Mouse (Mus musculus): ENCODE measurements around the gene Ip6k2.
A peak's percentile ranks its signal among the peaks of the same experiment; 100 is the strongest.

The Ip6k2 gene

DNA sequence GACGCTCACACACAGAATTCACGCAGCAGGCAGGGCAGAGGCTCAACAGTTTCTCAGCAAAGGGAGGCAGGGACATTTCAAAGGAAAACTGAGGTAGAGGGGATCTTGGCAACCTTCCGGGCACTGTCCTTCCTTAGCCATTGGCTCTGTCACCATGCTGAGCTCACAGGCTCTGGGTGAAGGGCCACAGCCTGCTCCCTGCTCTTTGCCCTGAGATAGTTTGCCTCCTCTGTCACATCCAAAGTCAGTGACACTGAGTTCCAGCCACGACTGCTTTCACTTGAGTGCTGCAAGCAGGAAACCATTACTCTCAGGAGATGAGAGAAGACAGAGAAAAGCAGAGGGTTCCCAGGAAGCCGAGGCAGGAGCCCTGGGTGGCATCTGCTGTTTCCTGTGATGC lies 36.5 kb downstream of the Ip6k2 start:
- DNase-seq (ENCODE audit: low read depth, low spot score): no peak

DNA sequence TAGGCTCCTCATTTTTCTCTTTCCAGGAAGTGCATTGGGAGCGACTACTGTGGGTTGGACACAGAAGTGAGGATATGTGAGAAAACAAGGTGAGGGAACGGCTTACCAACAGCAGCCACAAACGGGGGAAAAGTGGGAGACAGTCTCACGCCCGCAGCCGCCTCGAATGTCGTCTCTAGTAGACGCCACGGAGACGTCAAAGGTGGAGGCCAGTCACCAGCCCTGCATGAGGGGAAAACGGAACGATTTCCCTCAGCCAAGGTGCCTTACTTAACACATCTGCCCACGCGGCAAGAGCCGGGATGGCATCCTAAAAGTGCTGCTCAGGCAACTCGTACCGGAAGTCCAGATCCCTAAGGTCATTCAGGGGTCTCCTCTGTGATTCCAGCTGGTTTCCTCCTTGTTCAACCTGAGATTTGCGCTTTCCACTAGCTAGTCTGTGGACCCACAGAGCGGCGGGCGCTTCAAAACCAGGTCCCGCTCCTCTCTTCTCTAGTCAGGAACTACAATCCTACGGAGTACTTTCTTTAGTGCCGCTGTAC lies 40.6 kb downstream of the Ip6k2 start:
- no peak for DNase-seq (ENCODE audit: low read depth, low spot score)

DNA sequence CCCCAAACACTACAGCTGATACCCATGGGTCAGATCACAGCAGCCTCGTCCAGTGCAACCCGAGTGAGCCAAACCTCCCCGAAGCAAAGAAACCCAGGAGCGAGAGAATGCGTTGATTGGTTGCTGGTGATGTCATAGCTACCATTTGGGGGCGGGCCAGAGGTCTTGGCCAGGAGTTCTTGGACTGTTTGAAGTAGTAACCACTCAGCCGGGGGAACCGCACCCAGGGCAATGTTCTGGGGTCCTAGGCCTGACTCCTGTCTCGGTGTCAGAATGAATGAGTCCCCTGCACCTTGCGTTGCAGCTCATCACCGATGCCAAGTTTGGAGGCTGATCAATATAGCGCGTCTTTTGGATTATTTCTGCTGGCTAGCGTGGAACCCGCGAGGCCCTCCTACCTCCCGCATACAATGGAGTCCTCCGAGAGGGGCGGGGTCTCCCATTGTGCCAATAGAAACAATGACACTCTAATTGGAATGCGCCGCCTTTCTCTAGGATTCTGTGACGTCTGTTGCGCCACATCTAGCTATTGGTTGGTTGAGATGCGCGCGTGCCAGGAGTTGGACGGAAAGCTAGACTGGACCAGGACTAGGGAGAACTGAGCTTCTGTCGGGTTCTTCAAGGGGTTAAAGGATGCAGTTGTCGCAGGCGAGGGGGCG lies 41.3 kb downstream of the Ip6k2 start:
- DNase-seq (ENCODE audit: low read depth, low spot score): no peak

DNA sequence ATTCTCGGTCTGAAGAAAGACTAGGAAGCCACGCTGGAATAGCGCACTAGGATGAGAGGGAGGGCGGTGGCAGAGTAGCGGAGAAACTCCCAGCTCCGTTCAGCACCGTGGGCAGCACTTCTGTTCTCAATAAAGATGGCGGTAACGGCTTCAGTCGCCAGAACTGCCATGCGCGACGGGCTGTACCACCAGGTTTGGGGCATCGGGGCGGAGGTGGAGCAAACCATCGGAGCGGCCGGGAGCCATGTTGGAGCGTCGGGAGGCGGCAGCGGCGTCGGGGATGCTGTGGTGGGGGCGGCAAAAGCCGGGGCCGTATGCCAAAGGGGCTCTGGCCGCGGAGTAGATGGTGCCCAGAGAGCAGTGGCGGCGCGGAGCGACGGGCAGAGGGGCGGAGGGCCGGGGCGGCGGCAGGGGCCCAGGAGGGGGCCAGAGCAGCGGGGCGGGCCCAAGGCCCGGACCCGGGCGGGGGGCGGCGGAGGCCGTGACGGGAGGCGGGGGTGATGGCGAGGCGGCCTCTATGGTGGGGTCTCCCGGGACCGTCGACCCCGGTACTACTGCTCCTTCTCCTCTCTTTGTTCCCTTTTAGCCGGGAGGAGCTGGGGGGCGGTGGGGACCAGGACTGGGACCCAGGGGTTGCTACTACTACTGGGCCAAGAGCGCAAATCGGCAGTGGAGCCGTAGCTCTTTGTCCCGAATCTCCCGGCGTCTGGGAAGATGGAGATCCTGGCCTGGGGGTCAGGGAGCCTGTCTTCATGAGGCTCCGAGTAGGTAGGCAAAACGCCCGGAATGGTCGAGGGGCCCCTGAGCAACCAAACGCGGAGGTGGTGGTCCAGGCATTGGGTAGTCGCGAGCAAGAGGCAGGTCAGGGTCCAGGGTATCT lies 42.5 kb downstream of the Ip6k2 start, which contains the start of gene Celsr3:
Celsr3 (plus strand) TSS at position 501 of the 880 bp plus-strand sequence.
- DNase-seq (ENCODE audit: low read depth, low spot score): peak; percentile 19

DNA sequence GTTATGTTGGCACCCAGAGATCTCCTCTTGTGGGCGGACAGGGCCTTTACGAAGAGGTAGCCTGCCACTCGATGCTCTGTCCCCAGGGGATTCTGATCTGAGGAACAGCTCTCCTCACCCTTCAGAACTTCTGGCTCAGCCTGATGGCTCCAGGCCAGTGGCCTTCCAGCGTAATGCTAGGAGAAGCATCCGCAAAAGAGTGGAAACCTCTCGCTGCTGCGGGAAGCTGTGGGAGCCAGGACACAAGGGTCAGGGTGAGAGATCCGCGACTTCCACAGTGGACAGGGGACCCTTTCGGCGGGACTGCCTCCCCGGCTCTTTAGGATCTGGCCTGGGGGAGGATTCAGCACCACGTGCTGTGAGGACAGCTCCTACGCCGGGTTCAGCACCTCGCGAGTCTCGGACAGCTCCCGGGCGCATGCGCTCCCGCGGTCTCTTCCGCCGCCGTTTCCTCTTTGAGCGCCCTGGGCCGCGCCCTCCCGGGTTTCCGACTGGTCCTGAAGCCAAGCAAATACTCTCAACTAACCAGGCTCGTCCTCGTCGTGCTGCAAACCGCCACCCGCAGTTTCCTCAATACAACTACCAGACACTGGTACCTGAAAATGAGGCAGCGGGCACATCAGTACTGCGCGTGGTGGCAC lies 43.2 kb downstream of the Ip6k2 start:
- DNase-seq (ENCODE audit: low read depth, low spot score): peak; percentile 76

DNA sequence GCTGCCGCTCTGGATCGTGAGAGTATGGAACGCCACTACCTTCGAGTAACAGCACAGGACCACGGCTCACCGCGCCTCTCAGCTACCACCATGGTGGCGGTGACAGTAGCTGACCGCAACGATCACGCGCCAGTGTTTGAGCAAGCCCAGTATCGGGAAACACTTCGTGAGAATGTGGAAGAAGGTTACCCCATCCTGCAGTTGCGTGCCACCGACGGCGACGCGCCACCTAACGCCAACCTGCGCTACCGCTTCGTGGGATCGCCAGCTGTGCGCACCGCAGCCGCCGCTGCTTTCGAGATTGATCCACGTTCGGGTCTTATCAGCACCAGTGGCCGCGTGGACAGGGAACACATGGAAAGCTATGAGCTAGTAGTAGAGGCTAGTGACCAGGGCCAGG lies 43.9 kb downstream of the Ip6k2 start:
- no peak for DNase-seq (ENCODE audit: low read depth, low spot score)

DNA sequence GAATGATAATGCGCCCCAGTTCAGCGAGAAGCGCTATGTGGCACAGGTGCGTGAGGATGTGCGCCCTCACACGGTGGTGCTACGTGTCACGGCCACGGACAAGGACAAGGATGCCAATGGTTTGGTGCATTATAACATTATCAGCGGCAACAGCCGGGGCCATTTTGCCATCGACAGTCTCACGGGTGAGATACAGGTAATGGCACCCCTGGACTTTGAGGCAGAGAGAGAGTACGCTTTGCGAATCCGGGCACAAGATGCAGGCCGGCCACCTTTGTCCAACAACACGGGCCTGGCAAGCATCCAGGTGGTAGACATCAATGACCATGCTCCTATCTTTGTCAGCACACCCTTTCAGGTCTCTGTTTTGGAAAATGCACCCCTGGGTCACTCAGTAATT lies 44.3 kb downstream of the Ip6k2 start:
- DNase-seq (ENCODE audit: low read depth, low spot score): no peak

DNA sequence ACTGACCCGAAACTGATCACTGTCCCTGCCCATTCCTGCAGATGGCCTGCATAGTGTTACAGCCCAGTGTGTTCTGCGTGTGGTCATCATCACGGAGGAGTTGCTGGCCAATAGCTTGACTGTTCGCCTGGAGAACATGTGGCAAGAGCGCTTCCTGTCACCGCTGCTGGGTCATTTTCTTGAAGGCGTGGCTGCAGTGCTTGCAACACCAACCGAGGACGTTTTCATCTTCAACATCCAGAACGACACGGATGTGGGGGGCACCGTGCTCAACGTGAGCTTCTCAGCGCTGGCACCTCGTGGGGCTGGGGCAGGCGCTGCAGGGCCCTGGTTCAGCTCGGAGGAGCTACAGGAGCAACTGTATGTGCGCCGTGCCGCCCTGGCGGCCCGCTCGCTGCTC lies 48.0 kb downstream of the Ip6k2 start:
- DNase-seq (ENCODE audit: low read depth, low spot score): peak; percentile 39

DNA sequence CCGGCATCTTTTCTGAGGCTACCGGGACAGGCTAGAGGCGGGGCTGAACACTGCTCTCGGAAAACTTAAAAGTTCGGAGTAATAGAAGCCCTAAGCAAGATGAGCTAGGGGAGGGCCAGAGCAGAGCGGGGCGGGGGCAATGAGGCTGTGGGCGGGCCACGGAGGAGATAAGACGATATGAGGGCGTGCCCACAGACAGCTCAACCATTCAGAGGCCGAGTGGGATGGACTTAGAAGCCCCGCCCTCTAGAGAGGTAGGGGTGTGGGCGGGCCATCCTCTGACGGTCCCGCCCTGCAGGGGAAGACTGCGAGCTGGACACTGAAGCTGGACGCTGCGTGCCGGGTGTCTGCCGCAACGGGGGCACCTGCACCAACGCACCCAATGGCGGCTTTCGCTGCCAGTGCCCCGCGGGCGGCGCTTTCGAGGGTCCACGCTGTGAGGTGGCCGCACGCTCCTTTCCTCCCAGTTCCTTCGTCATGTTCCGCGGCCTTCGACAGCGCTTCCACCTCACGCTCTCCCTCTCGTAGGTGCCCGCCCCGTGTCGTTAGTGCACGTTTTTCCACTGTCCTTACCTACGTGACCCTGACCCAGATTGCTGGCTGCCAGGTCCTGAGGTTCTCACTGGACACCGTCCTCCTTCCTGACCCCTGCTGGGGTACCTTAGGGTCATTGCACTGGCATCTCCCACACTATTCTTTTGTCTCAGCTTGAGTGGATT lies 49.0 kb downstream of the Ip6k2 start:
- DNase-seq (ENCODE audit: low read depth, low spot score): peak; percentile 89

DNA sequence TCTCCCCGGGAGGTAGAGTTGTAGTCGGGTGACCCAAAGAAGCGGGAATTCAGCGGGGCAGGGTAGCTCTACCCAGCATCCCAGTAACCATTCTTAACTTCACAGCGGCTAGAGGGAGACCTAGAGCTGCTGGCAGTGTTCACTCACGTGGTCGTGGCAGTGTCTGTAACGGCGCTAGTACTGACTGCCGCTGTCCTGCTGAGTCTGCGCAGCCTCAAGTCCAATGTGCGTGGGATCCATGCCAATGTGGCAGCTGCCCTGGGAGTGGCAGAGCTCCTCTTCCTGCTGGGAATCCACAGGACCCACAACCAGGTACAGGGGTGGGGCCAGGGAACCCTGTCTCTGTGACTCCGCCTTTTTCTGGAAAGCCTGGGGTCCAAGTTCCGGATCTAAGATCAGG lies 59.4 kb downstream of the Ip6k2 start:
- DNase-seq (ENCODE audit: low read depth, low spot score): no peak

DNA sequence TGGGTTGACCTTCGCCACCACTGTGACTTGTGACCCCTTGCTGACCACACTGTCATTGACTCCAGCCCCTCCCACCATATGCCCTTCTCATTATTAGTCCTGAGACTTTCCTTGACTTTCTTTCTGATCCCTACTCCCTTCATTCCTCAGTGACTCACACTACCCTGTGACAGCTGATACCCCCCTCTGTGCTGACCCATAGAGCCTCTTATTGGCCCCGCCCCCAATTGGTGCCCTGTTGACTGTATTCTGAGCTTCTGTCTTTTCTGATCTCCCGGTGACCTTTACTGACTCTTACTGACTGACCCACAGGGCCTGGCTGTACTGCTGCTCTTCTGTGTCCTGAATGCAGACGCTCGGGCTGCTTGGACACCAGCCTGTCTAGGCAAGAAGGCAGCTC lies 61.8 kb downstream of the Ip6k2 start:
- no peak for DNase-seq (ENCODE audit: low read depth, low spot score)

DNA sequence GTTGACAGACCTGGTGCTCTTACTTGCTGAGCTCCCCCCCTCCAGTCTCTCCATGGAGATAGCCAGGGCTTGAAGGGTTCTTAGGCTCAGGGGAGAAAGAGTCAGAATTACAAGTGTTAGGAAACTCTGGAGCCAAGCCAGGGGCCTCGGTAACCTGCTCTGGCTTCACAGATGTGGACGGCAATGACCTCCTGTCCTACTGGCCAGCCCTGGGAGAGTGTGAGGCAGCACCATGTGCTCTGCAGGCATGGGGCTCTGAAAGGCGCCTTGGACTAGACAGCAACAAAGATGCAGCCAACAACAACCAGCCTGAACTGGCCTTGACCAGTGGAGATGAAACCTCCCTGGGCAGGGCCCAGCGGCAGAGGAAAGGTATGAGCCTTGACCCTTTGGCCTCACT lies 63.8 kb downstream of the Ip6k2 start:
- no peak for DNase-seq (ENCODE audit: low read depth, low spot score)

DNA sequence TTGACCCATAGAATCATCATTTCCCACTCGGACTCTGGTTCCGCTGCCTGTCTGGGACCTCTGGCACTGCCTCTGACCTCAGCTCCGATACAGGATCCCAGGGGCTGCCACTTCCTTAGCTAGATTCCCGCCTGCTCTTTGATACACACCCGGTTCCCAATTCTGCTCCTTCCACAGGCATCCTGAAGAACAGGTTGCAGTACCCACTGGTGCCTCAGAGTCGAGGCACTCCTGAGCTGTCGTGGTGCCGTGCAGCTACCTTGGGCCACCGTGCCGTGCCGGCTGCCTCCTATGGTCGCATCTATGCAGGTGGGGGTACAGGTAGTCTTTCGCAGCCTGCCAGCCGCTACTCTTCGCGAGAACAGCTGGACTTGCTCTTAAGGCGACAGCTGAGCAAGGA lies 64.8 kb downstream of the Ip6k2 start:
- no peak for DNase-seq (ENCODE audit: low read depth, low spot score)

DNA sequence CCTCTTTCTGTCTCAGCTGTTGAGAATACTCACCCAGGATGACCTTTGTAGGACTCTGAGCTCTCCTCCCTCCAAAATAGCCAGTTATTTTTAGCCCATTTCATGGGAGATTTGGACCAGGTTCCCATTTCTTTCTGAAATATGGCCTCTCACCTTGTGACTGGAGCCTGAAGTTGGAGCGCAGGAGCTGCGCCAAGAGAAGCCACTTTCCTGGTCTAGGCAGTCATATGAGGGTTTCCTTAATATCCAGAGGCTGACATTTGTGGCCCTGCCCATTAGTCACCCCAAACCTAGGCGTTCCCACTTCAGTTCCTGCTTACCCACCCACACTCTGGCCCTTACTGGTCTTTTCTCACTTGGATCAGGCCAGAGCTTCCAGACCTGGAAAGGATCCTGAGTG lies 69.4 kb downstream of the Ip6k2 start, which contains the start of gene Slc26a6:
Slc26a6 (plus strand) TSS at position 308 of the 400 bp plus-strand sequence.
- DNase-seq (ENCODE audit: low read depth, low spot score): no peak

DNA sequence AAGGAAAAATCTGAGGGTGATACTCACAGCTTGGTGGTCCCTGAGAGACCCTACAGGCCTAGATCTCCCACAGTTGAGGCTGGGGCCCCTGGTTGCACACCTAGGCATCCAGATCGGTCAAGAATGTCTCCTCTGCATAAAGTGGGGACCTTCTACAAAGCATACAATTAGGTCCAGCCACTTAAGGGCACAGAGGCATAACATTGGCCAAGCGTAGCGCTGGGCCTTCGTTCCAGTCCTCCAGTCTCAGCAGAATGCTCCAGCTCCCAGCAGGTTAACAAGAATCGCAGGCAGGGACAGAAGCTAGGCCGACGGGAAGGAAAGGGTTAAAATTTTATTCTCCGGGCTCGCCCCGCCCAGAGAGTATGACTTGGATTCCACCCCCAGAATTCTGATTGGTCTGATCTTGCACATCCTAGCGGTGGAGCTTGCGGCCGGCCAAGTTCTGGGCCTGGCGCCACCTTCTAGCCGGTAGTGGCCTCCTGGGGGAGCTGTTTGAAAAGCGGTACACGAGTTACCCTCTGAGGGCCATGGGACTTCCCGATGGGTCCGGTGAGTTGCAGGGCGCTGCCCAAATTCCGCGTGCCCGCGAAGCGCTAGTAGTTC lies 70.1 kb downstream of the Ip6k2 start:
- peak; percentile 94 for DNase-seq (ENCODE audit: low read depth, low spot score)

DNA sequence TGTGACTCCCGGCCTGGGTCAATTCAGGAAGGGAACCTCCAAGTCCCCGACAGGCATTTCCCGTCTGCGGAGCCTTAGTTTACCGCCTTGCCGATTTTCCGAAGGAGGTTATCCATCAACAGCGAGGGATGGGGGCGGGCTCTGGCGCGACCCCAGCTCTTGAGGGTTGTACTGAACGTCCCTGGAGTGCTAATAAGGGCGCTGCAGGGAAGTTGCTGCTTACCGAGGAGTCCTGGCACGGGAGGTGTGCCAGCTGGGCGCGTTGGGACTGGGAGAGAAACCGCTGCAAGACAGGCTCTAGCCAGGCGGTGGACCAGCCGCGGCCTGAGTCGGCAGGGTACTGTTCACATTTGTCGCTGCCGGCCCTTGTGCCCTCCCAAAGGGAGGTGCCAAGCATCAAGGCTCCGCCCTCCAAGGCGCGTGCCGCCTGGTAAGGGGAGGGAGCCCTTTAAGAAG lies 70.7 kb downstream of the Ip6k2 start:
- DNase-seq (ENCODE audit: low read depth, low spot score): peak; percentile 91

DNA sequence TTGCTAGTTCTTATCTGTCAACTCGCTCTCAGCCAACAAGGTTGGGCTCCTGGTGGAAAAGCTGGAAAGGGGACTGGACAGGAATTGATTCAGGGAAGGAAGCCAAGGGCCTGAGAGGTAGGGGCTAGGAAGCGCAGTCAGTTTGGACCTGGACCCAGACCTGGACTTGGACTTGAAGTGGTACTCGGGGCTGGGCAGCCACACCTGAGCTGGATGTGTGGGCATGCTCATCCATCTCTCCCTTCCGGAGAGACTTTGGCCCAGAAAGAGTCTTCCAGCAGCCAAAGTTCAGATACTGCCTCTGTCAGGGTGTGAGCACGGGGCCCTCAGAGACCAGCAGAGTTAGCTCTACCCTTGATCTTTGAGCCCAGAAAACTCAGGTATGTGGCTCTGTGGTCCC lies 71.7 kb downstream of the Ip6k2 start:
- no peak for DNase-seq (ENCODE audit: low read depth, low spot score)

Measured in CD4-positive helper T cell, adult 2 months (primary cell).